Mouse (Mus musculus) gastrocnemius, postnatal 36 days (tissue): ENCODE measurements around the gene Galnt18. TPM values are rescaled to one million over a fixed set of nuclear protein-coding genes. Genes with fewer than 3 reads are reported as not detected.

Experiments
- DNase-seq, 2 experiments: peaks; one replicate each; pipeline ENCODE4 v3.0.0; 2022
- intact Hi-C: fragments of 180-260 bp; cut with DNase I; formaldehyde crosslinking; loops from one replicate; pipeline ENCODE4 v1.15.1; 2025
- long read RNA-seq, 2 experiments: library from polyadenylated mRNA; stranded (forward); transcript quantifications; one replicate each; pipeline ENCODE4 v2.0.0; 2021
- total RNA-seq, 2 experiments: library from RNA; stranded (reverse); gene quantifications; 2 replicates each; pipeline ENCODE4 v1.2.3; 2021

The Galnt18 gene
- 1 to 10 TPM; 3.8 to 3.9 TPM for total RNA-seq
- long read RNA-seq, experiment 1, partial matches to known transcripts = 26 of 31 reads
- long read RNA-seq, experiment 1, other reads (novel, unspliced or antisense) = 1 of 31 reads
- long read RNA-seq, experiment 2, partial matches to known transcripts = 1 of 32 reads
- long read RNA-seq, experiment 2, other reads (novel, unspliced or antisense) = 27 of 32 reads

DNA sequence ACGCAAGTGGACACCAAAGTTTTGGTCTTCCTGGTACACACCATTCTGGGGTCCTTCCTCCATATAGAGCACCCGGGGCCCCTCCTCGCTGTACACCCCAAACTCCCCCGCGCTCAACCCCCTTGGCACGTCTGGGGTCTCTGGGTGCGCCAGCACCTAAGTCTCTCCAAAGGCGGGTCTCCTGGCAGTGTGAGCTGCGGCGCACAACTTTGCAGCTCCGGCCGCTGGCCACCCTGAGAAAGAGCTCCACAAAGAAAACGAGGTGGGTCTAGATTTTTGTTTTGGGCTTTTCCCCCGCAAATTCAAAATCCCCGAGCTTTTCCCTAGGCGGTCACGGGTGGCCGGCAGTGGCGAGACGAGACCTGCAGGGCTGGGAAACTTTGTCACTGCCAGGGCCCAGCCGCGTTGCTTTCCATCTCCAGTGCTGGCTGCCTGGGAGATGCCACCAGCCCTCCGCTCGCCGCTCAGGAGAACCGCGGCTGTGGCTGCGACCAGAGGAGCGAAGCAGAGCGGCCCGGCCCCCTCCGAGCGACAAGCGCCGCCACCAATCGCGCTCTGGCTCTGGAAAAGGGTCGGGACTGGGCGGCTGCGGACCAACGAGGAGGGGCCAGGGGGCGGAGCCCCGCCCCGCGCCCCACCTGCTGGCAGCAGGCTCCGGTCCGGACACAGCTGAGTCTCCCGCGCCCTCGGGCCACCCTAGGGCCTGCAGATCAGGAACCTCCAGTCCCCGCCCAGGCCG lies at the start of gene Galnt18:
Gene Galnt18, minus strand, starts transcription at position 474 of the 739 bp plus-strand sequence.
- DNase-seq = peak; percentile 87 to 95
- intact Hi-C loops = loop anchor here (5.0 kb wide), 1 partner anchor 597 kb away; no protein-coding TSS in a partner anchor

DNA sequence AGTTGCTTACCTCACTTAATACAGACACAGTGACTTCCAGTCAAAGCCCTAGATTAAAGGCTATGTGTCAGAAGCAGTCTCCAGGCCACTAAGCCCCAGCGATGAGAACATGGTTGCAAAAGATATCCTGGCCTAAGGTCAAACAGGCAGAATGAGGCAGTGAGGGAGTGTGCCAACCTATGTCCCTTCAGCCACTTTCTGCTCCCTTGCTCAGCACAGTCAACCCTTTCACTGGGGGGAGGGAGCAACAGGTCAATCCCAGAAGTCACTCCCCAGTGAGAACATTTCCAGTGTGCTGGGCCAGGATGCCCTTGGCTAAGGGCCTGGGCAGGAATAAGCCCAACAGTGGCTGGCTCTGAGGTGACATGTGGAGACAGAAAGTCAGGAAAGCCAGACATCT lies 47.6 kb upstream of the Galnt18 start:
- DNase-seq = peak in 1 of 2 experiments; percentile 19
- intact Hi-C loops = no loop called here

DNA sequence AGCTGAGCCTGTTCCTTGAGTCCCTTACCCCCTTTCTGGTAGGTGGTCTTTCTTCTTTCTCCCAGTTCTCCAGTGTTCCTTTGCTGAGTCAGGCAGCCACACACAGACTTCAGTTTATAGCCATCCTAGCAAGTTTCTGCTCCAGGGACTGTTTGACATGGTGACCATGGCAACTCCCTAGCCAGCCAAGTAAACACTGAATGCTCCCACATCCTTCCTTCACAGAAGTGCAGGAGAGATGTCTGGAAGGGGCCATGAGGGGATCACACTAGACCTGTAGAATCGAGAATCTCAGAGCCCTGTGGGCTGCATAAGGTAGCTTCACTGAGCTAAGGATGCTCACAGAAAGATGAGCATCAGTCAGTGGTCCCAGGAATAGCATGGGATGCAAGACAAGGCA lies 33.3 kb upstream of the Galnt18 start:
- intact Hi-C loops = no loop called here
- no peak for DNase-seq

DNA sequence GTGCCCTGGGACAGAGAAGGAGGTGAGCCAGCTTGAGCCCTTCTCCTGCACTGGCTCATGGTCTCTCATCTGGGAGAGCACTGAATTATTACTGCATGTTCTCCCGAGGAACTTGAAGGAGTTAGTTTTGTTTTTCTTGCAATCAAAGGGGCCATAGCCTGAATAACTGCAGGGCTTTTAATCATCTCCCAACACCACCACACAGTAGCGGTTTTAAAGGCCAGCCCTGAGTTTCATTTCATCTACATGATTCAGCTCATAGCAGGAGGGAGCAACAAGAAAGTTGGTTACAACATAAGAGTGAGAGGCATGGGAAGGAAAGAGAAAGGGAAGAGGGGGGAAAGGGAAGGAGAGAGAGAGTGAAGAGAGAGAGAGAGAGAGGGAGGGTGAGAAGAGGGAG lies 31.3 kb upstream of the Galnt18 start:
- intact Hi-C loops = no loop called here
- DNase-seq = no peak

DNA sequence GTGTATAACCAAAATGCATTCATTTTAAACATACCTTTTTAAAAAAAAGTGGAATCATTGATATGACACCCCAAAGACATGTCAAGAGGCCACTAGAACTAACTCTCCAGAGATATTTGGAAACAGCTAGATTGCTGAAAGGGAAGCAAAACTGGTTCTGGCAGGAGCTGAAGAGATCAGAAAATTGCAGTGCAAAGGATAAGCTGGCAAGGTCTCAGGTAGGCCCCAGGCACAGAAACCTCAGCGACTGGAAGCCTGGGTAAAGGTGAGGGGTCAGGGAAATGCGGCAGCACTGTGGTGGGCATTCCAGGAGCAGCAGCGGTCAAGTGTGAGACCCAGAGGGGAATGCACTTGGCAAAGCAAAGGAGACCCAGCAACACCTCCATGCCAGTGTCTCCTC lies 30.0 kb upstream of the Galnt18 start:
- no peak for DNase-seq
- intact Hi-C loops = no loop called here

DNA sequence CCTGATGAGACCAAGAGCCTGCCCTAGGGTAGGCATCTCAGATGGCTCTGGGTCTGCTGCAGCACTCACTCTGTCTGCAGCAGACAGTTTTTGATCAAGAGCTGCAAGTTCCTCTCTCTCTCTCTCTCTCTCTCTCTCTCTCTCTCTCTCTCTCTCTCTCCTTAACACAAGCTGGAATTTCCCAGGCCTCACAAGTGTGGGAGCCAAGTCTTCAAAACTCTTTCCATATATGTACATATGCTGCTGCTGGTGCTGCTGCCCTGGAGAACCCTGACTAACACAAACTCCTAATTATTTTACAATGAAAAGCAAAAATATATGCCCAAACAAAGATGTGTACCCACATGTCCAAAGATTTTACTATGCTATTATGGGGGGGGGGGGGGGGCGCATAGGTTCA lies 26.3 kb upstream of the Galnt18 start:
- no peak for DNase-seq
- intact Hi-C loops = no loop called here

DNA sequence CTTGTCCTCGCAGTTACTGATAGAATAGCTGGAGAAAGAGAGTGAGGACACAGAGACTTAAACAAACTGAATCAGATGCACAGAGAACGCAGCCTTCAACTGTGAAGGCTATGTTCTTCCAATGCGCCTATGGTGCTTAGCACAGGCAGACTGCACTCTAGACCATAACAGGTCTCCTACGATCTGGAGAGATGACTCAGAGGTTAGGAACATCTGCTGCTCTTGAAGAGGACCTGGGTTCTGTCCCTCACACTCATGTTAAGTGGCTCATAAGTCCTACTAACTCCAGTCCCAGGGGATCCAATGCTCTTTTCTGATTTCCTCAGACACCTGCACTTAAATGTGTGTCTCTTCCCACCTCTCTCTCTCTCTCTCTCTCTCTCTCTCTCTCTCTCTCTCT lies 24.9 kb upstream of the Galnt18 start:
- DNase-seq = no peak
- intact Hi-C loops = no loop called here

DNA sequence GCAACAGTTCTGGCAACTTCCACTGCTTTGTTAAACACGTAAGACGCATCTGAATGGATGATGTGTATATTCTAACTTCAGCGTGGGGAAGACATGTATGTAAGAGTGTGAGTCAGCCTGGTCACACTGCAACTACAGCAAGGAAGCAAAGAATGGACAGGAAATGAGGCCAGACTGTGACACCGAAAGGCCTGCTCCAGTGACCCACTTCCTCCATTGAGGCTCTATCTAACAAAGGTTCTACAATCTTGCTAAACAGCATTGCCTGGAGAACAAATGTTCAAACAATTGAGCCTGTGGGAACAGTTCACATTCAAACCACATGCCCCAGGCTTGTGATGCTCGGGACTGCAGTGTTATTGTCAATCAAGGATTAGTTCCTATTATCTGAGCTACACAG lies 21.0 kb upstream of the Galnt18 start:
- DNase-seq = no peak
- intact Hi-C loops = no loop called here

DNA sequence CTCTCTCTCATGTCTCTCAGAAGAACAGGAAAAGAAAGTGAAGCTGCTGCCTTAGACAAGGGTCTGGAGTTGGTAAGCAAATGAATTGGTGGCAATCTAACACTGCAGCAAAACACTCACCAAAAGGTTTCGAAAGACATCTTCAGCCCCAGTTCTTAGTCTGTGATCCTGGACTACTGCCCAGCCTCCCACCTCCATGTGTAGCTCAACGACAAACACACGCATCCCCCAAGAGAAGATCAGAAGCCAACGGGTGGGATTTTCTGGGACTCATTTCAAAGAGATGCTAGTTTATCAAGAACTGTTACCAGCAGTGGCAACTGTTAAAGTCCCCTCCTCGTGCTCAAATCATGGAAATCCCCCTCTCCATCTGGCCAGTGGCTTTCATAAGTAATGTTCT lies 20.3 kb upstream of the Galnt18 start:
- intact Hi-C loops = no loop called here
- DNase-seq = no peak

DNA sequence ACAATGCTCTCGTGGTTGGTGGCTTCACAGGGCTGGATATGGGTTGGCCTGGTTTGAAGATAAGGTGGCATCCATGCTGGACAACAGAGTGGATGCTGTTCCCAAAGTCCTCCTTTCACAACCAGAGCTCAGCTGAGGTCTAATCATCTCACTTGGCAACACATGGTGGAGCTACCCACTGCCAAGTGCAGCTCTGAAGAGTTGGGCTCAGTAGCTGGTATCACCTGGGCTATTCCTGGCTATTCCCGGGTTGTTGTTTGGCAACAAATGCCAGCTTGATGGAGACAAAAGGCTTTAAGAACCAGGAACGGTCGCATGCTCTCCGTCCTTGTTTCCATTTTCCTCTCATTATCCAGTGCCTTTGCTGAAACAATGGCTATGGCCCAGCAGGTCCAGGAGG lies 19.2 kb upstream of the Galnt18 start:
- no peak for DNase-seq
- intact Hi-C loops = loop anchor here (10.0 kb wide), 1 partner anchor 544 kb away; no protein-coding TSS in a partner anchor

DNA sequence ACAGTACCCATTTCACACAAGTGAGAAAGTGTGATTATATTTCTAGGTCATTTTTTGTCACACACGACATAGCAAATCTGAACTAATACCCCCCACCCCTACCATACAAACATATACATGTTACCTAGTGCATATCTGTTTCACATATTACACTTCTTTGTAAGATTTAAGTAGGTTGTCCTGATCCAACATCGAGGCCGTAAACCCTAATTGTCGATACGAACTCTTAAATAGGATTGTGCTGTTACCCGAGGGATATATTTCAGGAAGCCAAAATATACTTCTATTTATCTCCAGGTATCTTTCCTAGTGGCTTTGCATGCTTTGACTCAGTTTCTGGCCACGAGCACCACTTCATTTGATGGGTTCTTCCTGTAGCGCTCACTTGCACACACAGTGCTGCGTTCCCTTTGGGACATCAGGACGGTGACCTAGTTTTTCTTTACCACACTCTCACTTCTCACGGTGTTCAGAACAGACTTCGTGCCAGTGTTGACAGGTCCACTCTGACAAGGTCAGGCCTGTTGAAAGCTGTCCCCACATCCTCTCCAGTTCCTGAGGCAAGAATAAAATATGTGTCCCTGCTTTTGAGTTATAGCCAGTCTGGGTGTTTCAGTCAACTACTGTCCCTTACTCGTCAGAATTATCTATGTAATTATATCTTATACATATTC lies 17.7 kb upstream of the Galnt18 start:
- intact Hi-C loops = loop anchor here (10.0 kb wide), 1 partner anchor 543 kb away; no protein-coding TSS in a partner anchor
- no peak for DNase-seq

DNA sequence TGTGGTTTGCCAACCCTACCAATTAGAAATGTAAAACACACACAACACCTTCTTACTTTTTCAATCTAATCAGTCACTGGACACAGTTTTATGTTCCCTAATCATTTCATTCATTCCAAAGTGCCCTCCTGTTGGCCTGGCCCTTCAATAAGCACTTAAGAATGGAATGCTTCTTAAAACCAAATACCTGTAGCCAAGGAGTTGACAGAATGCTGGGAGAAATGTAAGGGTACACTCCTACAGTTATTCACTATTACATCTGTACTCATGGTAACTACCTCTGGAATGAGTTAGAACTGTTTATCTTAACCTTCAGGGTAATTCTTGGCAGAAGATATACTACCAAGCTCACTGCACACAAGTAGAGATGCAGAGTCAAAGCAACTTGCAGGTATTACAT lies 15.3 kb upstream of the Galnt18 start:
- no peak for DNase-seq
- intact Hi-C loops = loop anchor here (10.0 kb wide), 1 partner anchor 540 kb away; no protein-coding TSS in a partner anchor

DNA sequence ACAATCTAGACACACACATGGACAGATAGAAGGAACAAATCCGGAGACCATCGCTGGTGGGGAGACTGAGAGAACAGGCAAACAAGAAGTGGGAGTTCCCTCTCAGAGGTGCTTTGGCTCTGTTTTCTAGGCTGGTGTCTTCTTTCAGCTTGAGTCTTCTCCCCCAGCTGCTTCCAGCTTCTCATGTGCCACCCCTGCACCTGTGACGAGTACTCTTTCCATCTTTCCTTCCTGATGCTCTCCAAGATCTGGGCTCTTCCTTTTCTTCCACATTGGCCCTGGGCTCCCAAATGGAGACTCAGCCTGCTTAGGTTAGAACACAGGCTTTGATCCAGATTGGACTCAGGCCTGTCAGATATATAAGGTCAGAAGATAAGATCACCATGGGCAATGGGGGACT lies 12.4 kb upstream of the Galnt18 start:
- no peak for DNase-seq
- intact Hi-C loops = loop anchor here (10.0 kb wide), 1 partner anchor 537 kb away; no protein-coding TSS in a partner anchor

DNA sequence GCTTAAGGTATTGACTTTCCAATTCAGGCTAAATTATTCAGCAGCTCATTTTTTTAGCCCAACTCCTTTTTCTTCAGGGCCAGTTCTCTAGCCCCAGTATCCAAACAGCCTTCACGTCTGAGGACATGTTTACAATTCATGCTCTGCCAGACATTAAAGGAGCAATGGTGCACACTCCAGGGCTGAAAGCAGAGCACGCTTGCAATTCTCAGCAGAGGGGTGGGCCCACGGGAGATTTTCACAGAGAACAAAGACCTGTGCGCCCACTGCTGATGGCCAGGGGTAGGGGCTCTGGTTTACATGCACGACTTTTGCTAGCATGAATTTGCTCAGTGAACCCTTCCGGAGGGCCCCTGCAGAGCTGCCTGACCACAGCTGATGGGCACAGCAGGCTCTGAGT lies 11.6 kb upstream of the Galnt18 start:
- no peak for DNase-seq
- intact Hi-C loops = loop anchor here (10.0 kb wide), 1 partner anchor 537 kb away; no protein-coding TSS in a partner anchor

DNA sequence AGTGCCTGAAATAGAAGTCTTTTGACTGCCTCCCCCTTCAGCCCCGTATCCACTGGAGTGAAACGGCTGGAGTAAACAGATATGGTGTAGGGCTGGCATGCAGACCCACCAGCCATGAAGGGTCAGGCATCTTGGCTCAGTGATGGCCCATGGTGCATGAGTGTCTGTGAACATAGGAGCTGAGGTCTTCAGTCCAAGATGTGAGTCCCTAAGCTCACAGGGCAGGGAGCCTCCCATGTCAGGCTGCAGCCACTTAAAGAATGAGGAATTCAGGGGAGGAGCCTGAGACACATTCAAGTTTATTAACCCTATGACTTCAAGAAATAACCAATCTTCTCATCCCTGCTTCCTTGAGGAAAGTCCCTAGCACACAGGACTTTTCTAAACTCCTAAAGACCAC lies 8.1 kb upstream of the Galnt18 start:
- no peak for DNase-seq

DNA sequence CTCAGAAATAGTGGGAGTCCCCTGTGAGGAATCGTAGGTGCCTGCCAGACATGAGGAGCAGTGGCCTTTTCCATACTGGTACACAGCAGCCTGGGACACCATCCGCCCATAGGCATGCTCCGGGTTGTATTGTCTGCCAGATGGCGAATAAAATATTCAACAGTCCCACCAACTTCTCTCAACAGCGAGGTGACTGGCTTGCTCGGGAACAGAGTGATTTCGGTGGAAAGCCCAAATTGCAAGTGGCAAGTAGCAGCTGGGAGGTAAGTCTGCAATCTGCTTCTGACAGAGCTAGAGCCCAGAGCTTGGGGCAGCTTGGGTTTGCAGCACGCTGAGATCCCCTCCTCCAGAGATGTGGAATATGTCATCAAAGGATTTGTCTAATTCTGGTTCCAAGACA lies 5.7 kb upstream of the Galnt18 start:
- intact Hi-C loops = no loop called here
- DNase-seq = no peak

More for the DNA sequence above, 8.1 kb upstream of the Galnt18 start:
- intact Hi-C loops = no loop called here

DNA sequence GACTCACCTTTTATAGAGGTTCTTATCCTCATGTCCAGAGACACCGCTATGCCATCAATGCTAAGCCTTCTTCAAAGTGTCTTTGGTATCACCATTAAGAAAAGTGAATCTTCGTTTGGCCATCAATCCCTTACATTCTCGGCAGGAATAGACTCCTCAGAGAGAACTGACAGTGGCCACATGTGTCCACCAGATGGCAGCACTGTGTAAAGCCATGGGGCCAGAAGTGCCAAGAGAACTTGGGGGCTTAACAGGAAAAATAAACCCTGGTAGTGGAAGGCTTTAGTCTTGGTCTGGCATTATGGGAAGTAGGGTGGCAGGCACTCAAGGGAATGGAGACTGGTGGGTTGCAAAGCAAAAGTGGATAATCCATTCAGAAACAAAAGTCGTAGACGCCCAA lies 2.3 kb upstream of the Galnt18 start:
- DNase-seq = peak; percentile 50 to 65
- intact Hi-C loops = loop anchor here (2.0 to 5.0 kb wide), 2 partner anchors 187 to 600 kb away; no protein-coding TSS in a partner anchor

DNA sequence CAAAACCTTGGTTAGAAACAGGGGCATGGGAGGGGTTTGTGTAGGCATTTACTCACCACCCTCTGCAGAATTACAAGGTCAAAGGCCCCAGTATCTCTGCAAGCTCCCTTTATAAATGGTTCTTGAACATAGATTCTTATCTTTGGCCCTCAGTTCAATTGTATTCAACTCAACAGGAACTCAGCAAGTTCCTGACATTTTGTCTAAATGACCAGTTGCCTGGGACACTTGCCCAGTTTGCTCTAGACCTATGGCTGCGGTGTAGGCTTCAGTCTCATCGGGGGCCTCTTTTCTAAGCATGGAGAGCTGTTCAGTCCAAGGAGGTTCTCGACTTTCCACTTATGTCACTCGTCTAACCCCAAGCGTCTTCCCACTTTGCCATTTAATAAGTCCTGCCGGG lies 1.5 kb upstream of the Galnt18 start:
- DNase-seq = no peak
- intact Hi-C loops = loop anchor here (5.0 kb wide), 1 partner anchor 599 kb away; no protein-coding TSS in a partner anchor

DNA sequence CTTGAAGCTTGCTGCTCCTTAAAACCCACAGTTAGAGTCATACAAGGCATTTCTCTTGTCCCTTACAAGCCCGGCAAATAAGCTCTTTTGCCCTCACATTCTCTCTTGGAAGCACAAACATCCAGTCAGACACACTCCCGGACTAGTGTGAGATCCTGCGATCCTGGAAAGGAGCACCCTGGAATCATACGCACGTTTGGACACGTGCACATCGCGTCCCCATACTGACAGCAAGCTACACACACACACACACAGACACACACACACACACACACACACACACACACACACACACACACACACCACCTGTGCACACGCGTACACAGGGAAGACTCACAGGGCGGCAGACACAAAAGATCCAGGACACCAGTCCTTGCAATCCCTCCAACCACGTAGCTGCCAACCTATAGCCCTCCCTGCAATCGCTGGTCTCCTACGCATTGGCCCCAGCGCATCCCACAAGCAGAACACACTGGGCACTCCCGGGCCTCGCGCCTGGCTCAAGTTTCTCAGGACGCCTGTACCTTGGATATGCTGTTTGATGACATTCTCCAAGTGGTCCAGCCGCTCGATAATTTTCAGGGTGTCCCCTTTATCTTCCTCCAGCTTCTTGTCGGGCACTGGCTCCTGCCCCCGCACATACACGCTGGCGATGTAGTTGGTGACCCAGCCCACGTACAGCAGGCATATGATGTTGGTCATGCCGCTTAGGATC lies 831 bp downstream of the Galnt18 start:
- DNase-seq = no peak
- intact Hi-C loops = no loop called here

DNA sequence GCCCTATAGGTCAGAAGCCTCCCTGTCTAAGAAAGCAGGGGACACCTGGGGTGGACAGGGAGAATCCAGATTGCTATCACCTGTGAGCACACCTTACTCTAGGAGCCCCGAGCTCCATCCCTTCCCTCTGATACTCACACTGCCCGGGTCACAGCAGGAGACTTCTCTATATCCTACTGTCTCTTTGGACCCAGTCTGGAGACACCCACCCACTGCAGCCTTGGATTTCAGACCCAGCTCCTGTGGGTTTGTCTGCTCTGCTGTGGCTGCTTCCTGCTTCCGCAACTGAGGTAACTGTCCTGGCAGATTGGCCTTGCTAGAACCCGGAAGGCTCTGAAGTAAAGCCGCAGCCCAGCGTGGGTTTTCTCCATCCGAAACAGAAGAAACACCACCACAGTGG lies 1.6 kb downstream of the Galnt18 start:
- intact Hi-C loops = no loop called here

DNA sequence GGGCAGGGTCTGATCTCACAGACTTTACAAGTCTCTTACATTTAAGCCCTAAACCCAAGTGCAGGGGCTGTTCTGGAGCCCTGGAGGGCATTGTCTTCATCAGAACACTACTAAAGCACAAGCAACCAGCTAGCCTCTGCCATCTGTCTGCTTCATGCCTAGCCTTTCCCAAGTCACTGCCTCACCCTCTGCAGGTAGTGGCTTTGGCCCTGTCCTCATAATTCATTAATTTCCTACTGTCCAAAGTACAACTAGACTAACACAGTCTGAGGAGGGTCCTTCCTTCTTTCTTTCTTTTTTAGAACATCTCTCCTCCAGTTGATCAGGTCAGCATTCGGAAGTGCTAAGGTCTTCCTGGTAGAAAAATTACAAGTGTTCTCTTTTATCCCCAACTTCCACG lies 2.6 kb downstream of the Galnt18 start:
- intact Hi-C loops = no loop called here

More for the DNA sequence above, 1.6 kb downstream of the Galnt18 start:
- DNase-seq = no peak

More for the DNA sequence above, 2.6 kb downstream of the Galnt18 start:
- no peak for DNase-seq
